Mouse (Mus musculus) heart, embryonic 11.5 days (tissue): ENCODE results near the gene Slc38a9. TPM values are rescaled to one million over a fixed set of nuclear protein-coding genes. Genes with fewer than 3 reads are reported as not detected.
A peak's percentile ranks its signal among the peaks of the same experiment; 100 is the strongest.

ENCODE experiments used
- ATAC-seq: fragments of 200-750 bp; cut with Nextera tagmentation; replicated peaks from 2 replicates; pipeline ENCODE4 v1.8.0; 2017; ENCODE audit warnings: moderate library complexity; ENCODE audit not compliant: insufficient number of reproducible peaks, low FRiP score, low TSS enrichment
- H3K27ac ChIP-seq: fragments of 300-500 bp; sonication (generic); 2 replicates; pipeline ENCODE4 v1.5.1; 2014; ENCODE audit warnings: mild to moderate bottlenecking, low read depth, low read length
- H3K27me3 ChIP-seq: fragments of 300-500 bp; sonication (generic); 2 replicates; pipeline ENCODE4 v1.6.1; 2014; ENCODE audit warnings: mild to moderate bottlenecking, low read length, mixed read lengths; ENCODE audit not compliant: control insufficient read depth, insufficient read depth
- H3K36me3 ChIP-seq: fragments of 300-500 bp; sonication (generic); 2 replicates; pipeline ENCODE4 v1.6.1; 2014; ENCODE audit warnings: mild to moderate bottlenecking, low read length, moderate library complexity, mixed read lengths; ENCODE audit not compliant: control insufficient read depth, insufficient read depth
- H3K4me1 ChIP-seq: fragments of 300-500 bp; sonication (generic); 2 replicates; pipeline ENCODE4 v1.6.1; 2014; ENCODE audit warnings: low read length; ENCODE audit not compliant: control insufficient read depth, insufficient read depth
- H3K4me2 ChIP-seq: fragments of 300-500 bp; sonication (generic); 2 replicates; pipeline ENCODE4 v1.6.1; 2014; ENCODE audit warnings: mild to moderate bottlenecking, moderate library complexity
- H3K4me3 ChIP-seq: fragments of 300-500 bp; sonication (generic); 2 replicates; pipeline ENCODE4 v1.5.1; 2014; ENCODE audit warnings: low read depth, low read length
- H3K9ac ChIP-seq: fragments of 300-500 bp; sonication (generic); 2 replicates; pipeline ENCODE4 v1.6.1; 2014; ENCODE audit warnings: mild to moderate bottlenecking, low read depth, low read length, moderate library complexity
- H3K9me3 ChIP-seq: fragments of 300-500 bp; sonication (generic); replicated peaks from 2 replicates; pipeline ENCODE4 v1.6.1; 2016; ENCODE audit warnings: low read length; ENCODE audit not compliant: control insufficient read depth
- WGBS: fragments of 180-500 bp; shearing (Covaris S2); extraction: QIAGEN DNeasy Blood & Tissue Kit; methylation state at CpG from one replicate; pipeline ENCODE4 v1.1.7; 2014; ENCODE audit not compliant: insufficient replicate concordance; 5-methylcytosine and 5-hydroxymethylcytosine counted together
- polyA plus RNA-seq: library from polyadenylated mRNA; unstranded; fragments of >200 nt; fragmentation: Nextera tagmentation; extraction: Ambion mirVana; gene quantifications from 2 replicates; pipeline ENCODE4 v1.2.1, GENCODE M21; 2014

Slc38a9 gene
- polyA plus RNA-seq, 1 experiment from 2014 or later: 16.4 TPM

DNA sequence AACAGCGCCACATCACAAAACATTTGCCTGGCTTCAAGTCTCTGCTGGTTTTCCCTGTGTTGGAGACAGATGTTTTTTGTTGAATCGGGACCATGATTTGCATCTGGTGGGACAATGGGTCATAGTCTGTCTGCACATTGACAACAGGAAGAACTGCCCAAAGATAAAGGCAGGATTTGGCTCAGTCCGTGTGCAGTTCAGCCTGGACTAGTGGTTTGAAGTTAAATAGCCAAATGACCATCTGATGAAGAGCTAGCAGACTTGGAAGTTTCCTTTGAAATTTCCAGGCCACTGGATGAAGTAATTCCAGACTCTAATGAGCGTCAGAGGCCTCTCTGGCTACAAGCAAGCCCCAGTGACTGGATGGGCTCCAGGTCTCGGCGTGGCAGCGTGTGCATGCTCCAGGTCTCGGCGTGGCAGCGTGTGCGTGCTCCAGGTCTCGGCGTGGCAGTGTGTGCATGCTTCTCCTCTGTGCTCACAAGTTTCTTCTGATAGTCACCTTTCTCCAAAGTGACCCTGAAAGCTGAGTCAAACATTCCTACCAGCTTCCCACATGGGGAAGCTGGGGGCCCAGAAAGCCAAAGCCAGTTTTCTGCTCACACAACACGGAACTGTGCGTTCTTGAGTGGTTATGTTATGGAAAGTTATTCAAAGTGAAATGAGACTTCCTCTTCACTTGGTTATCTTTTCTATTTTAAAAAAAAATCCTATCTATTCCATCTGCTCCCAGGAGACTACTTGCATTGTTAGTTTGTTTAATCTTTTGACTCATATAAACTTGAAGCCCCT, 83.7 kb downstream of the Slc38a9 start:
- Histone ChIP-seq H3K4me3 (no peak overlapping the region), H3K9ac (no peak overlapping the region), H3K9me3 (no peaks in the 10 kb centered on the region), H3K4me2 (no peak overlapping the region), H3K36me3 (no peaks in the 10 kb centered on the region), H3K27me3 (no peaks in the 10 kb centered on the region), H3K27ac (no peak overlapping the region), H3K4me1 (no peaks in the 10 kb centered on the region)
- no peak for ATAC-seq
- 79% methylated on average over 15 of the region's 15 CpGs for WGBS

DNA sequence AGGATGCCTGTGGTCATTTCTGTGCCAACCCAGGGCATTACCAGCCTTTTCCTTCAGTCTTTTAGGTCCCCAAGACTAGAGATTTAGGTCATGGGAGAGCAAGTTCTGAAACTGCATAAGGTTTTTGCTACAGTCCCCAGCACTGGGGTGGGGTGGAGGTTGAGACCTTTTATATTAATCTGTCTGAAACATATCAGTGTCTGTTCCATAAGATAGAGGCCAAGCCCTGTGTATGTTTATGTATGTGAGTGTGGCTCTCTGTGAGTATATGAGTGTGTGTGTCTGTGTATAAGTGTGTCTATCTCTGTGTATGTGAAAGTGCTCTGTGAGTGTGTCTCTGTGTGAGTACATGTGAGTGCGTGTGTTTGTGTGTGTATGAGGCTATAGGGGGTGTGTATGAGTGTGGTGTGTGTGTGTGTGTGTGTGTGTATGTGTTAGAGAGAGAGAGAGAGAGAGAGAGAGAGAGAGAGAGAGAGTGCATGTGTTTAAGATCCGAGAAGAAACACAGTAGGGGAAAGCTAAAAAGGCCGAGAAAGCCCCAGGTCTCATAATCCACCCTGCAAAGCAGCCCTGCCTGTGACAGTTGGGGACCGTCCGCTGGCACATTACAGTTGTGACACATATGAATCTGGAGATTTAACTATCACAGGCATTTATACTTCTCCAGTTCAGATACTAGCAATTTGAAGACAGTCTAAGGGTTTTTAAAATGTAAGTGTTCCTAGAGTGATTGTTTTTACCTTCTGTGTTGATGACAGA, 85.6 kb downstream of the Slc38a9 start:
- Histone ChIP-seq H3K4me3 (no peak overlapping the region), H3K4me1 (peaks cover 6% of the 10 kb centered on the region; the same call in 1 of the 2 replicates), H3K36me3 (no peaks in the 10 kb centered on the region), H3K27me3 (no peaks in the 10 kb centered on the region), H3K9me3 (no peaks in the 10 kb centered on the region), H3K27ac (no peak overlapping the region), H3K4me2 (no peak overlapping the region), H3K9ac (no peak overlapping the region)
- 74% methylated on average over 5 of the region's 5 CpGs for WGBS
- no peak for ATAC-seq

DNA sequence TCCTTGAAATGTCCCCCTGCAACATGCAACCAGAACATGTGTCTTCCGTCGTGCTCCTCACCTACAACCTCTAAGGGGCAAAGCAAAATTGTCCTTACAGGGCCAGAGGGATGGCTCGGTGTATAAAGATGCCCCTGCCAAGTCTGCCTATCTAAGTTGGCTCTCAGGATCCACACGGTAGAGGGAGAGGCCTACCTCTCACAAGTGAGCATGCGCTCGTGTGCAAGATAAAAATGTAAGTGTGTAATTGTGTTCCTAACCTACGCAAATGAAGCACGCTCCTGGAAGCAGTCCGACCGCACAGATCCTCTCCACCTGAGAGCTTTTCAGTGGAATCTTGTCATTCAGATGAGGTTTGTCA, 86.1 kb downstream of the Slc38a9 start:
- Histone ChIP-seq H3K9me3 (no peaks in the 10 kb centered on the region), H3K4me2 (no peak overlapping the region), H3K4me1 (peaks cover 10% of the 10 kb centered on the region), H3K27me3 (no peaks in the 10 kb centered on the region), H3K9ac (no peak overlapping the region), H3K36me3 (no peaks in the 10 kb centered on the region), H3K4me3 (no peak overlapping the region), H3K27ac (no peak overlapping the region)
- 80% methylated on average over 10 of the region's 10 CpGs for WGBS
- ATAC-seq: no peak

DNA sequence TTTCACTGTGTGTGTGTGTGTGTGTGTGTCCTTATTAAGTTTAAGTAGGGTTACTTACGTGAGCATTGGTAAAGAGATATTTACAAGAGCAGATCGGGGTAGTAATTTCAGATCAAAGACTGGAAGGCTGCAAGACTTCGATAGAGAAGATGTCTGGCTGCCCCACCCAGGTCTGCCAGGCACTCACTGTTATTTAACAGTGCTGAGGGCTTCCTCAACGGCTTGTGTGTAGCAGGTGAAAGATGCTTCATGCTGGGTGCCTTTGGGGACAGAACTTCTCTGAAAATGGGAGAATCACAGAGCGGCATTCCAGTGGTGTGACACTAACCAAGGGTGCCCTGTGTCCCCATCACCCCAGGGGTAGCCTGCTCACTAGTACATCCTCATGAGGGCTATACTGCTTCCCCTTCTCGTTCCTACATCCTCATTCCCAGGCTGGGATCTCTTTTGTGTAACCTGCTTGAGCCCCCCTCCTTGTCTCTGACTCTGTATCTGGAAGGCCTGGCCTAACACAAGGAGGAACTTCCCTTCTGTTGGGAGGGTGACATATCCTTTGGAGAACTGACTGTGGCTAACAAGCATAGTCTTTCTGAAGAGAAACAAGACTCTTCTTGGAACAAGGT, 87.4 kb downstream of the Slc38a9 start:
- H3K27ac ChIP-seq: no peak overlapping the region
- H3K4me1 ChIP-seq: peaks cover 12% of the 10 kb centered on the region
- H3K9me3 ChIP-seq: no peaks in the 10 kb centered on the region
- H3K27me3 ChIP-seq: no peaks in the 10 kb centered on the region
- H3K36me3 ChIP-seq: no peaks in the 10 kb centered on the region
- H3K4me2 ChIP-seq: no peak overlapping the region
- no peak overlapping the region for H3K9ac ChIP-seq
- H3K4me3 ChIP-seq: no peak overlapping the region
- ATAC-seq: no peak
- WGBS: 71% methylated on average over 6 of the region's 6 CpGs

DNA sequence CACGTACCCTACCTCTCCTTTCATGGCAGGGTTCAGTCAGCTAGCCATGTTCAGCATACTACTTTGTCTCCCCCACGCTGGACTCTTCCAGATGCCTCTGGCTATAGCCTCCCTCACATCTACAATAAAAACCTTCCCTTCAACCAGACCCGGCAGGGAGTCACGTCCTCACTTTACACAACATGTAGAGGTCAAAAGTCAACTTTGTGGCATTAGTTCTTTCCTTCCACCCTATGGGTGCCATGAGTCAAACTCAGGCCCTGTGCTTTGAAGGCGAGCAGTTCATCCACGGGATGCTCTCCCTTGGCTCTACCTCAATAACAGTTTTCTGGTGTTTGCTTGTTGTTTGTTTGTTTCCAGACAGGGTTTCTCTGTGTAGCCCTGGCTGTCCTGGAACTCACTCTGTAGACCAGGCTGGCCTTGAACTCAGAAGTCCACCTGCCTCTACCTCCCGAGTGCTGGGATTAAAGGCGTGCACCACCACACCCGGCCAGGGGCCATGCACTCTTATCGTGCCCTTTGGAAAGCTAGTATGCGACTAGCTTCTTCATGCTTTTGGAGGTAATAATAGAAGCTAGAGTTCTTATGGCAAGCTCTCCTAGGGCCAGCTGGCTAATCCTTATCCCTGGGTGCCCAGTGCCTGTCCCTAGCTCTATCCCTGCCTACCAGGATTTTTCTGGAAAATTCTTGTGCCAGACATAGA, 88.4 kb downstream of the Slc38a9 start:
- H3K27ac ChIP-seq: no peak overlapping the region
- peaks cover 15% of the 10 kb centered on the region for H3K4me1 ChIP-seq
- 79% methylated on average over 11 of the region's 11 CpGs for WGBS
- H3K9me3 ChIP-seq: no peaks in the 10 kb centered on the region
- H3K36me3 ChIP-seq: no peaks in the 10 kb centered on the region
- H3K4me3 ChIP-seq: no peak overlapping the region
- ATAC-seq: no peak
- H3K27me3 ChIP-seq: no peaks in the 10 kb centered on the region
- no peak overlapping the region for H3K9ac ChIP-seq
- H3K4me2 ChIP-seq: no peak overlapping the region

DNA sequence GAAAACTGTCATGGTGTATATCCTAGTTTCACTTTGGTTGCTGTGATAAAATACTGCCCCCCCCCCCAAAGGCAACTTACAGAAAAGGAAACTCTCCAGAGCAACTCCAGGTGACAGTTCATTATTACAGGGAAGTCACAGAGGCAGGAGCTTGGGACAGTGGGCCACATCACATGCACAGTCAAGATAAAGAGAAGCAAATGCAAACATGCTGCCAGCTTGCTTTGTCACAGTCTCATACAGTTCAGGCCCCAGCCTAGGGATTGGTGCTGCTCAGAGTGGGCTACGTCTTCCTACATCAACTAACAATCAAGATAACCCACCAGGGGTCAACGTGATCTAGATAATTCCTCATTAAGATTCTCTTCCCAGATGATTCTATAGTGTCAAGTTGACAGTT, 89.3 kb downstream of the Slc38a9 start:
- no peaks in the 10 kb centered on the region for H3K36me3 ChIP-seq
- H3K27me3 ChIP-seq: no peaks in the 10 kb centered on the region
- H3K27ac ChIP-seq: no peak overlapping the region
- no peaks in the 10 kb centered on the region for H3K9me3 ChIP-seq
- H3K4me1 ChIP-seq: peaks cover 15% of the 10 kb centered on the region
- no peak for ATAC-seq
- H3K4me3 ChIP-seq: no peak overlapping the region
- 82% methylated on average over 2 of the region's 2 CpGs for WGBS
- H3K9ac ChIP-seq: no peak overlapping the region
- no peak overlapping the region for H3K4me2 ChIP-seq

DNA sequence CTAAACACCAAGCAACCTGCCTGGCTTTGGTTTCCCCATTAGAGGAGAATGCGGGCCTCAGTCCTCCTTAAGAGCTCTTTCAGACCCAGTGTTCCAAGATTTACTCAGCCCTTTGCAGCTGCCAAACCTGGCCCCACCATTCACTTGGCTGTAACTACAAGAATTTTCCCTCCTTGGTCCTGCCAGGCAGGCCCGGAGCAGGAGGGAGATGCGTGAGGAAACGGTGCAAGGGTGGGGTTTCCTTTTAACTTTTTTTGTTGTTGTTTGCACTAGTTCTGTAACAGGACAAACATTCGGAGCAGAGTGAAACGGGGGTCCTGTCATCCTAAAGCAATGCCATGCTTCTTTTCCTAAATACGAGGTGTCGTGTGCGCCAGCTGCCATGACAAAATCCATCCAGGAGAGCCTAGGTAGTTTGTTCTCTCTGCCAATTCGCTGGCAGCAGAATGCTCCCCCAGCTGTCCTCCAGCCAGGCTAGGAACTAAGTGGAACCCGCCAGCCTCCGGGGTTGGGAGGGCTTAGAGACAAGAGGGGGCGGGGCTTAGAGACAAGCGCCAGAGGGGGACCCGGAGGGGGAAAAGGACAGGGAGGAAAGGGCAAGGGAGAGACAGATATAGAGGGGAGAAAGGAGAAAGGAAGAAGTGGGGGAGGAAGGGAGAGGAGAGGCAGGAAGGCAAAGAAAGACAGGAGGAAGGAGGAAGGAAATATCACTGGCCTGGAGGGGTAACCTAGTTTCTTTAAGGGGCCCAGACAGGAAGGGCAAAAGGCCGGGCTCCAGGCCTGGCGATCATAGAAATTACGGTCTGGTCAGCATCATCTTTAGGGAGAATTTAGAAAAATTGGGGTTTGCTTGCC, 91.1 kb downstream of the Slc38a9 start:
- 24% methylated on average over 18 of the region's 18 CpGs for WGBS
- Histone ChIP-seq H3K27ac (peak overlapping the region; percentile 82), H3K4me2 (peak overlapping the region; percentile 46), H3K36me3 (no peaks in the 10 kb centered on the region), H3K9me3 (no peaks in the 10 kb centered on the region), H3K27me3 (no peaks in the 10 kb centered on the region), H3K4me3 (no peak overlapping the region), H3K4me1 (peaks cover 20% of the 10 kb centered on the region), H3K9ac (peak overlapping the region; percentile 36; the same call in 1 of the 2 replicates)
- ATAC-seq: peak; percentile 60; the same call in 1 of the 2 replicates
